Mouse (Mus musculus): ENCODE results near the gene Pcgf3.
"Not testable (repeated sequence)": the region's sequence is repeated elsewhere in the genome, so short reads cannot be mapped to it uniquely, and the experiment has no call there.

Gene Pcgf3

GRCm38 (mm10) chr5:108469617-108470016, 8.6 kb downstream of the Pcgf3 start:
- DNase-seq (ENCODE audit: low spot score in 2 of 2): no peak

- no peak for DNase-seq (ENCODE audit: low spot score in 2 of 2)
These were observed 12.7 kb downstream of the Pcgf3 start for GRCm38 (mm10) chr5:108473737-108474136.

DNA sequence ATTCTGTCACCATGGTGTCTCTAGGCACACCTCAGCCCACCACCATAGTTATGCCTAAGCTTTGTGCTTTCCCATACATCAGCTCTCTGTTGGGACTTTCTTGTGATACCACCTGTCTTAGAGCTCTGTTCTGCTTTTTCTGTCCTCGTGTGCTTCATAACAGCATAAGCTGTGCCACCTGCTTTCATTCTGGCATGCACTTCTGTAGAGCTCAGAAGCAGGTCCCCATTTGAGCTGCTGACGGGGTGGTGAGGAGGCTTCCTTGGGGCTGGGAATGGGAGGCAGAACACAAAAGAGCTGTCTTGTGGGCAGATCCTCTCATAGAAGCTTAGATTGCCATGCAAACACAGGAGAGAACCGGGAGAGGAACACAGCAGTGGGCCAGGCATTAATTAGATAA, 14.9 kb downstream of the Pcgf3 start:
- DNase-seq (ENCODE audit: low spot score in 2 of 2): no peak

DNA sequence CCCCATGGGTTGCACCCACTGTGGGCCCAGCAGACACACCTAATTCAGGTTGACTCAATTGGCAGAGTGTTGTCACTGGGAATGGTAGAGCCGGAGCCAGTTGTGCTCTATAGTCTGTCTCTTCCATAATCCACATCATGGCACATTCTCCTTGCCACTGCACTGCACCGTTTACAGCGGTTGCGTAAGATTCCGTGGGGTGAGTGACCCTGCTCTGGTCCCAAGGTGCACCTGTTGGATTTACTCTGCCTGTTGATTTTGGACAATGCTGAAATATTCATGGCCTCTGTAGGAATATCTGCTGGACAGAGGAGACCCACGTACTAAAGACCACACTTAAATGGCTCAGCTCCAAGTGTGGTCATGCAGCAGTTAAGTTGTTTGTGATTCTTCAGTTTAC, 22.0 kb downstream of the Pcgf3 start:
- no peak for DNase-seq (ENCODE audit: low spot score in 2 of 2)

DNA sequence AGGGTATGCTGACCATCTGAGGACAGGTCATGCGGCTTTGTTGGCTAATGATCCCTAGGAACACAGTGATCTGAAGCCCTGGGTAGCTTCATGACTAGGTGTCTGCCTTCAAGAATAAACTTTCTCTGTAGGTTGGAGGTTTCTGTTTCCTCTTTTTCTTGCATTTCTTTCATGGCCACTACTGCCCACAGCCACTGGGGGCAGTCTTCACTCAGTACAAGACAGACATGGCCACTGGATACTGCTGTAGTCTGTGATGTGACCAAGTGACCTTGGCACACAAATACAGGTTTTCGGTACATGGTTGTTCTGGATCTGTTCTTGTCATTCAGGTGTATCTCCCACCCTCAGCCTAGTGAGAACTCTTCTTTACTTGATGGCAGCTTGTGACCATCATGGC, 24.2 kb downstream of the Pcgf3 start:
- DNase-seq (ENCODE audit: low spot score in 2 of 2): peak in 1 of 2 experiments; percentile 67

DNA sequence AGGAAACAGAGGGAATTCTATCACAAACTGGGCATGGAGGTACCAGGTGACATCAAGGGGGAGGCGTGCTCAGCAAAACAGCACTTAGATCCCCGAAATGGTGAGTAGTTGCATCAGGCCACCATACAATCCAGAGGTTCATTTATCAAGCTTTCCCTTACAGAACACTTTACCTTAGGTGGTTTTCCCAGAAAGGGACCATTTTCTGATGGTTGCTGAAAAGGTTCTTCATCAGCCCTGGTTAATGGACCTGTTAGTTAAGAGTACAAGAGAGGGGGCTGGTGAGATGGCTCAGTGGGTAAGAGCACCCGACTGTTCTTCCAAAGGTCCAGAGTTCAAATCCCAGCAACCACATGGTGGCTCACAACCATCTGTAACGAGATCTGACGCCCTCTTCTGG, 25.1 kb downstream of the Pcgf3 start:
- DNase-seq (ENCODE audit: low spot score in 2 of 2): not testable (repeated sequence)

DNA sequence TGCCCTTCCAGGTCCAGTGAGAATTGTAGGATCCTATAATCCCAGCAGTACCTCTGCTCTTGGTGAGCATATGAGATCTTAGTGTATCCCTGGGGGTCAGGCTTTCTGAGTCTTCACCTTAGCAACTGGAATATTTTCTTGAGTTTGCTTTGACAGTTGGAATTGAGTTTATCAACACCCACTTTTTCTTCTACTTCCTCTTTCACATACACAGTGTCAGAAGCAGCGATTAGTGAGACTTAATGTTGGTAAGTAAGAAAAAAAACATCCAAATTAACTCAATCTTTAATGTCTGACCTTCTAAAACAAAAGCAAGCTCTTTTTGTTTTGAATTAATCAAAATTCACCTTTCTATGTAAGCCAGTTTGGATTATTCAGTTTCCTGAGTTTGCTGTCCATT, 40.5 kb downstream of the Pcgf3 start:
- DNase-seq (ENCODE audit: low spot score in 2 of 2): no peak

DNA sequence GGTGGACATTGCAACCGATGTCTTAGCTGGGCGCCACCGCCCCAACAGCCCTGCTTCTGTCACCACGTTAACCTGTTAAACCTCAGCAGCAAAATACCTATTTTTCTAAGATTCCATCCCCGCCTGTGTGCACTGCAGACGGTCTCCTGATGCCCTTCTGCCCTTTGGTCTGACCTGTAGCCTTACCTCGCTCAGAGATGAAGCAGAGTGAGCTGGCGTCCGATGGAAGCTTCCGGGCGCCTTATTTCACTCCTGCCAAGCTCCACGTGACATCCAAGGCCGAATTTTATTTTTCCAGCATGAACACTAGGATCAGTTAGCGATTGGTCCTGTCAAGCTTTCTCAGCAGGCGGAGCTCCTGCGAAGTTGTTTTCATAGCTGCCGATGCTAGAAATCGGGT, 41.3 kb downstream of the Pcgf3 start:
- DNase-seq (ENCODE audit: low spot score in 2 of 2): no peak

DNA sequence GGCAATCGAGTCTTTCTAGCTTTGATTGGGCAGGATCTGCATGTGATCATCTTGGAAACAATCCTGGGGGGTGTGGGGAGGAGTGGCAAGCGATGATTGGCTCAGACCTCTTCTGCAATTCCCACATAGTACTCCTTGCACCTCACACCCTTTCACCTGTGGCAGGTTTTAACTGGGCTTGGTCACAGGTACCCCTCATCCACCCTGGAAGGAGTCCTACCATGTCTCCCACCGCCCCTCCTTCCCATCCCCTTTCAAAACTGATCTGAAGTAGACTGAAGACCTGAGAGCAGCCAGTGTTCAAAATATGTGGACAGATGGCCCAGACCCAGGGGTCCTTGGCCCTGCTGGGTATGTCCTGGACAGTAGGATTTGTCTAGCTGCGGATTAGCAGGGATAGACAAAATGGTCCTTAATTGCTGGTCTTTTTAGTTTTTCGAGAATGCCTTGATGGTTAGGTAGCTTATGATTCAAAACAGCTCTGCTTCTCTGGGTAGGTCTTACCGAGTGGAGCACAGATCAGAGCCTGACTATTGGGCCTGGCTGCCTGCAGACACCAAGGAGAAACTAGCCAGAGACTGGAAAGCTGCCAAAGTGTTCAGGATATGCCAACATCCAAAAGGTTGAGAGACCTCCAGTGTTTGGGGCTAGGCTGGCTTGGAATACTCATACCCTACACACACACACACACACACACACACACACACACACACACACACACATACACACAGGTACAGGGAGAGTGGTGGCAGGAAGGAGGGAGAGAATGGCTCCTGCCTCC, 54.7 kb downstream of the Pcgf3 start:
- DNase-seq (ENCODE audit: low spot score in 2 of 2): no peak

- DNase-seq (ENCODE audit: low spot score in 2 of 2): no peak
These were observed 55.6 kb downstream of the Pcgf3 start for GRCm38 (mm10) chr5:108516655-108517054.

GRCm38 (mm10) chr5:108518106-108518885, 57.3 kb downstream of the Pcgf3 start:
- DNase-seq (ENCODE audit: low spot score in 2 of 2): no peak

GRCm38 (mm10) chr5:108518951-108519350, 57.9 kb downstream of the Pcgf3 start:
- no peak for DNase-seq (ENCODE audit: low spot score in 2 of 2)

DNA sequence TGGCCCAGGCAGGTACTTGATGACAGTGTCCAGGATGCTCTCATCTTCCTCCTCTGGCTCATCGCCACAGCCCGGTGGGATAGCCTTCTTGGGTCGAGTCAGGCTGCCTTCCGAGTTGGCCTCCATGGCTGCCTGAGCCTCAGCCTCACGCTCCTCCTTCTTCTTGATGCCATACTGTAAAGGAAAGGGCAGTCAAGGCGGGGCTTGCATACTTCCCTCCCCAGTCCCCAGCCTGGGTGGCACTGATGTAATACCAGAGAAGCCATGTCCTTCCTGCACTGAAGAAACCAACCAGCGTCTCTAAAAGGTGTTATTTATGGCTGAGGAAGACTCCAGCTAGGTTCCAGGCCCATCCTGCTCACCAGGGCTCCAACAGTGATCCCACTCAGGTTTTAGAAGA, 59.1 kb downstream of the Pcgf3 start:
- no peak for DNase-seq (ENCODE audit: low spot score in 2 of 2)

- DNase-seq (ENCODE audit: low spot score in 2 of 2): no peak
These were observed 60.0 kb downstream of the Pcgf3 start for GRCm38 (mm10) chr5:108521016-108521415.

DNA sequence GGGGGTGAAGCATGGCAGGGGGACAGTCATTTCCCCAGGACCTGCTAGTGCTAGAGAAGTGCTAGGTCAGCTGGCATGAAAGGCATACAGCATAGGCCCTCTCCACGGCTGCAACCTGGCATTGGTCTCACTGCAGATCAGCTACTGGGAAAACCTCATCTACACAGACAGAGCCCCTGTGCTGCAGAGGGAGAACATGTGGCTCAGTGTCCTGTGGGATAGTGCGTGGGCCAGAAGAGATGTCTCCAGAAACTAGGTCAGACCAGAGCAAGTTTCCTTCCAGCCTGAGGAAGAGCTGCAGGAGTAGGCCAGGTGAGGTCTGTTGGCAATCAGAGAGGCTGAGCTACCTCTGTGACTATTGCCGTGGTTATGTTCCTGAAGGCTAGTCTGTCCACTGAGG, 60.9 kb downstream of the Pcgf3 start:
- DNase-seq (ENCODE audit: low spot score in 2 of 2): no peak

DNA sequence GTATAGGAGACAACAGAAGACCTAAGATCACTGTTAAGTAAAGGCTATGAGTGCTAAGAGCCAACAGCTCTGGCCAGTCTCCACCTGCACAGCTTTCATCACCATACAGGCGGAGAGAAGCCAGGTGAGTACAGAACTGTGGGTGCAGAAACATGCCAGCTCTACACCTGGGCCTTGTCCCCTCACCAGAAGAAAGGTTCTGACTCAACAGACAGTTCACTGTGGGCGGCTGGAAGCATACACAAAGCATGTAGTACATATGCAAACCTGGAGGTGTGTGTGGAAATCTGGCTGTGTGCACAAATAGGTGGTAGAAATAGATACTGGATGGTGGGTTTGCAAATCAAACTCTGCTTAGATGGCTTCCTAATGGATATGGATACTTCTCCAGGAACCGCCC, 61.6 kb downstream of the Pcgf3 start:
- DNase-seq (ENCODE audit: low spot score in 2 of 2): no peak

GRCm38 (mm10) chr5:108534188-108534587, 73.2 kb downstream of the Pcgf3 start:
- no peak for DNase-seq (ENCODE audit: low spot score in 2 of 2)

GRCm38 (mm10) chr5:108543516-108544291, 82.7 kb downstream of the Pcgf3 start:
- DNase-seq (ENCODE audit: low spot score in 2 of 2): no peak

DNA sequence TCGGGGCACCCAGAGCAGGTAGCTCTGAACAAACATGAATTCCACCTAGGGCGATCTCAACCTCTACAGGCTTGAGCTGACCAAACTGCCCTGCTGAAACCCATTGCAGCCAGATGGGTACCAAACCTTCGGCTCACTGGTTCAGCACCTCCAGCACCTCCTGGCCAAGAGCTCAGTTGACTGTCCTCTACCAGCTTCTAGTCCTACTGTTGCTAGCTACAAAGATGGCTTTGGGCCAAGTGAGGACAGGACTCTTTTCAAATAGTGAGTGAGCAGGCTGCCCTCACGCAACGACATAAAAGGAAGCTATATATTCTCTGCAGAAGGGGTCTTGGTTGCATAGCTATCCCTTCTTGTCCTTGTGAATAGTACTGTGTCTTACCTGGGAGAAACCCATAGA, 86.6 kb downstream of the Pcgf3 start:
- DNase-seq (ENCODE audit: low spot score in 2 of 2): no peak

- DNase-seq (ENCODE audit: low spot score in 2 of 2): no peak
These were observed 88.1 kb downstream of the Pcgf3 start for GRCm38 (mm10) chr5:108549137-108549488.

GRCm38 (mm10) chr5:108549489-108550206, 88.6 kb downstream of the Pcgf3 start, which contains the start of gene Cplx1:
Gene Cplx1 (minus strand): TSS chr5:108550024.
- peak; percentile 17 to 62 for DNase-seq (ENCODE audit: low spot score in 2 of 2)

DNA sequence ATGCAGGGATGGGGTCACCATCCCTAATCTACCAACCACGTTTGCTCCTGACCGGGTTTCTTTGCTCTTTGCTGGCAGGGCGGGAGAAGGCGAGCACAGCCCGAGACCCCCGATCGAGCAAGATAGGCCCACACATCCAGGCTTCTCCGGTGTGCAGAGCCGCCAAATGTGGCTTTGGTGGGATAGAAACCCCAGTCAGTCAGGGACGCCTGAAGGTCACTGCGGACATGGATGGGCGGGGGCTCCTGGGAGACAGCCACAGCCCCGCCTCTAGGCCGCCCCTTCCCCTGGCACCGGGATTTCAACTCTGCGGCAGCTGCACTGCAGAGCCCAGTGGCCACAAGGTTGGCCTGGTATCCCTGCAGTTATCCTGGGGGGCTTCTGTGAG, 89.2 kb downstream of the Pcgf3 start:
- DNase-seq (ENCODE audit: low spot score in 2 of 2): no peak

All from spleen, postnatal 10 days (tissue).